14 mouse cellular contexts compared by ENCODE assay signal in the genomic region with DNA sequence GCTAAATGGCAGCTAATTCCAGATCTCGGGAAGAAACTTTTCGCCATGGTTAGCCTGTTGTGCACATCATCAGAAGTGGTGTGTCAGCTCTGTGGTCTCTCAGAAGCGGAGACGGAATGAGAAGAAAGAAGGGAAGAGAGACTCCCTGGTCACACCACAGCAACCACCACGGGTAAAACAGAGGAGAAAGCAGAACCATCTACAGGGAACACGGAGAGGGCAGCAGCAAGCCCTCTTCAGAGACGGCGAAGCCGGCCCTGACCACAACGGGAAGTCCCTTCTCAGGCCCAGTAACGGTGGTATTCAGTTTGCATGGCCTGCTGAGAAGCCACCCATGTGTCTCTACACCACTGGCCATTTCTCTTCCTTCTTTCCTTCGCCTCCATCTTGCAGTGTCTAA. TPM values are rescaled to one million over a fixed set of nuclear protein-coding genes. Genes with fewer than 3 reads are reported as not detected.
A peak's percentile ranks its signal among the peaks of the same experiment; 100 is the strongest.
DNase-seq lines count a peak whose midpoint lies in the region; ATAC-seq lines count a peak whose summit lies in the region.
"Had no signal": no experiment of that assay in that cellular context is flagged by ENCODE, and none has a peak within 500 bp of the region (broad histone marks: within the 10 kb centered on the region; RNA-seq: fewer than 3 reads in every experiment).

No protein-coding gene starts in this region.

- H3K27me3 ChIP-seq in liver, embryonic 11.5 days (replicated peaks; ENCODE audit: control insufficient read depth, insufficient read depth, low read length), result no peaks in the 10 kb centered on the region; the same call in 1 of the 2 replicates
- peaks cover 34% of the 10 kb centered on the region for H3K27me3 ChIP-seq in midbrain, embryonic 14.5 days (ENCODE audit: control insufficient read depth, insufficient read depth, low read length)

- no peak overlapping the region for H3K4me3 ChIP-seq in liver, embryonic 11.5 days (ENCODE audit: low read depth, low read length)
- H3K4me3 ChIP-seq in midbrain, embryonic 14.5 days (replicated peaks; ENCODE audit: low read depth, low read length), result no peak overlapping the region
- H3K4me3 ChIP-seq: heart, adult 2 months; limb, embryonic 12.5 days had no signal

- H3K36me3 ChIP-seq in liver, embryonic 11.5 days (ENCODE audit: control insufficient read depth, insufficient read depth, low read length), result no peaks in the 10 kb centered on the region
- H3K36me3 ChIP-seq in midbrain, embryonic 14.5 days (ENCODE audit: control insufficient read depth, insufficient read depth, low read length), result no peaks in the 10 kb centered on the region
- H3K36me3 ChIP-seq: limb, embryonic 12.5 days had no signal

- H3K27ac ChIP-seq in liver, embryonic 11.5 days (ENCODE audit: low read depth, low read length), result peak overlapping the region; percentile 48
- H3K27ac ChIP-seq in midbrain, embryonic 14.5 days (replicated peaks; ENCODE audit: low read depth, low read length), result no peak overlapping the region
- H3K27ac ChIP-seq: hindbrain, embryonic 14.5 days; limb, embryonic 12.5 days had no signal

- peaks cover 21% of the 10 kb centered on the region for H3K4me1 ChIP-seq in liver, embryonic 11.5 days (replicated peaks; ENCODE audit: control insufficient read depth, insufficient read depth, low read length)
- H3K4me1 ChIP-seq in midbrain, embryonic 14.5 days (ENCODE audit: control insufficient read depth, insufficient read depth, low read length), result no peaks in the 10 kb centered on the region
- H3K4me1 ChIP-seq: limb, embryonic 12.5 days had no signal

- no peak overlapping the region for H3K9ac ChIP-seq in liver, embryonic 11.5 days (ENCODE audit: low read depth, low read length)
- H3K9ac ChIP-seq in midbrain, embryonic 14.5 days (replicated peaks; ENCODE audit: low read length), result no peak overlapping the region
- H3K9ac ChIP-seq: hindbrain, embryonic 14.5 days; limb, embryonic 12.5 days had no signal

- peak; percentile 51 to 68 for DNase-seq in adrenal gland, adult (ENCODE audit: inconsistent age in 2 of 2, low spot score in 1 of 2)
- DNase-seq in adrenal gland, postnatal 36 days, result no peak
- peak; percentile 68 to 74 for DNase-seq in B cell, adult 2 months
- DNase-seq in liver, embryonic 11.5 days (ENCODE audit: low spot score), result no peak
- DNase-seq in gastrocnemius, postnatal 4 days (ENCODE audit: low spot score in 2 of 2), result no peak
- no peak for DNase-seq in midbrain, embryonic 14.5 days
- DNase-seq in kidney, postnatal 36 days, result no peak
- DNase-seq: adrenal gland, postnatal 25 days; thymus, postnatal 36 days had no signal

- no peak for ATAC-seq in liver, embryonic 11.5 days (replicated peaks; ENCODE audit: low FRiP score)
- ATAC-seq in monocyte, adult 5-6 weeks (replicated peaks; ENCODE audit: insufficient number of reproducible peaks, low FRiP score, low TSS enrichment, poor library complexity, severe bottlenecking), result peak; percentile 73
- no peak for ATAC-seq in midbrain, embryonic 14.5 days (ENCODE audit: low FRiP score, low TSS enrichment)

- H3K9me3 ChIP-seq in liver, embryonic 11.5 days (ENCODE audit: control insufficient read depth, low read length), result no peaks in the 10 kb centered on the region
- no peaks in the 10 kb centered on the region for H3K9me3 ChIP-seq in midbrain, embryonic 14.5 days (ENCODE audit: control insufficient read depth, low read length)
- H3K9me3 ChIP-seq: limb, embryonic 12.5 days had no signal

- WGBS in liver, embryonic 11.5 days, result 54% methylated on average over 12 of the region's 12 CpGs
- WGBS in midbrain, embryonic 14.5 days, result 73% methylated on average over 12 of the region's 12 CpGs

- no peak overlapping the region for H3K4me2 ChIP-seq in liver, embryonic 11.5 days
- no peak overlapping the region for H3K4me2 ChIP-seq in midbrain, embryonic 14.5 days (ENCODE audit: low read length)
- H3K4me2 ChIP-seq: hindbrain, embryonic 14.5 days; limb, embryonic 12.5 days had no signal

RNA-seq across cellular contexts. Expression of gene Ifnar2, which starts 17.4 kb away (rescaled TPM):
- total RNA-seq in adrenal gland, postnatal 36 days (2021), result 100 to 1,000 TPM; 101 to 120 TPM
- polyA plus RNA-seq in liver, embryonic 11.5 days (2014; fragmentation: Nextera tagmentation; extraction: Ambion mirVana), result 66.7 and 70.9 TPM in 2 replicates
- 188 to 243 TPM (median 214 TPM) in 3 replicates for total RNA-seq in monocyte, adult 5-6 weeks (2017)
- total RNA-seq in gastrocnemius, postnatal 4 days (2021), result 10 to 100 TPM; 26.1 to 31.4 TPM
- 29.0 and 32.2 TPM in 2 replicates for polyA plus RNA-seq in midbrain, embryonic 14.5 days (2014; fragmentation: Nextera tagmentation; extraction: Ambion mirVana)

RNA-seq across cellular contexts. Expression of gene Gm21970, which starts 36.4 kb away (rescaled TPM):
- not detected for total RNA-seq in adrenal gland, postnatal 36 days (2021)
- not detected in 2 replicates for polyA plus RNA-seq in liver, embryonic 11.5 days (2014; fragmentation: Nextera tagmentation; extraction: Ambion mirVana)
- total RNA-seq in monocyte, adult 5-6 weeks (2017), result not detected in 3 replicates
- total RNA-seq in gastrocnemius, postnatal 4 days (2021), result not detected
- polyA plus RNA-seq in midbrain, embryonic 14.5 days (2014; fragmentation: Nextera tagmentation; extraction: Ambion mirVana), result not detected in 2 replicates
- total RNA-seq: adrenal gland, postnatal 25 days; heart, adult 2 months had no signal
- polyA plus RNA-seq: heart, adult 2 months; hindbrain, embryonic 14.5 days; large intestine, adult 2 months; limb, embryonic 12.5 days had no signal

RNA-seq across cellular contexts. Expression of gene Il10rb, which starts 50.8 kb away (rescaled TPM):
- total RNA-seq in adrenal gland, postnatal 36 days (2021), result 100 to 1,000 TPM; 202 to 301 TPM
- 29.8 and 32.9 TPM in 2 replicates for polyA plus RNA-seq in liver, embryonic 11.5 days (2014; fragmentation: Nextera tagmentation; extraction: Ambion mirVana)
- total RNA-seq in monocyte, adult 5-6 weeks (2017), result 86.7 to 144 TPM (median 102 TPM) in 3 replicates
- 10 to 100 TPM; 26.3 to 27.4 TPM for total RNA-seq in gastrocnemius, postnatal 4 days (2021)
- polyA plus RNA-seq in midbrain, embryonic 14.5 days (2014; fragmentation: Nextera tagmentation; extraction: Ambion mirVana), result 5.4 and 9.3 TPM in 2 replicates

Comparison
In these comparisons a context has a peak if more than half of its experiments do, and no peak if none do; other contexts are left out.
1. DNase-seq: peak in adrenal gland, adult (2 of 2) and B cell, adult 2 months (2 of 2); none in adrenal gland, postnatal 36 days (0 of 2), liver, embryonic 11.5 days (single experiment), gastrocnemius, postnatal 4 days (0 of 2), midbrain, embryonic 14.5 days (single experiment) and kidney, postnatal 36 days (0 of 2).